ENCODE assay signal across 1 mouse cellular context in the genomic region with DNA sequence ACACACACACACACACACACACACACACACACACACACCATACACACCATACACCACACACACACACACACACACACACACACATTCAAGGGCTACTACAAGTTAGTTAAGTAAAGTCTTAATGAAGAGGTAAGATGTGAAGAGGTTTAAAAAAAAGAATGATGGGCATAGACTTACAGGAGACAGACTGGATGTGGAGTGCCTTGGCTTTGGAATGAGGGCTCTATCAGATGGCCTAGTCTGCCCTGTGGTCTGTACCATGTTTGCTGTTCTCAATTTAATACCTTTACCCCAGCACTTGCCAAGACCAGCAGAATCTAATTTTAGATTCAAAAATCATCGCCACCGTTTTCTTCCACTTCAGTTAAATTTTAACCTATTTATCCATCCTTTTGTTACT.
TF ChIP-seq lines count a peak whose summit lies in the region.

No protein-coding gene starts in this region.

TF ChIP-seq in MEL, 35 proteins besides CTCF, POLR2A, EP300 and RAD21 (continued from another document):
- no peak for TF ChIP-seq CHD2 (IDR thresholded peaks at IDR 0.05; ENCODE audit: low read length)
- TF ChIP-seq TCF12 (IDR thresholded peaks at IDR 0.05; ENCODE audit: low read depth, low read length): no peak
